Mouse (Mus musculus) thymus, adult 2 months (tissue): Measurements from ENCODE around the gene 9130230L23Rik.

Source experiments
- CTCF ChIP-seq: fragments of 200-500 bp; IDR thresholded peaks from 2 replicates; pipeline ENCODE4 v1.5.1; 2012; ENCODE audit warnings: mild to moderate bottlenecking, control low read depth, low read length, moderate library complexity, borderline replicate concordance; ENCODE audit not compliant: control insufficient read depth, poor library complexity, insufficient read depth; ENCODE audit errors: extremely low read depth
- POLR2A ChIP-seq: fragments of 200-500 bp; IDR thresholded peaks from 2 replicates; pipeline ENCODE4 v1.6.1; 2012; ENCODE audit warnings: mild to moderate bottlenecking, low read length, control low read depth, moderate library complexity; ENCODE audit not compliant: control insufficient read depth, poor library complexity, insufficient read depth; ENCODE audit errors: extremely low read depth

DNA sequence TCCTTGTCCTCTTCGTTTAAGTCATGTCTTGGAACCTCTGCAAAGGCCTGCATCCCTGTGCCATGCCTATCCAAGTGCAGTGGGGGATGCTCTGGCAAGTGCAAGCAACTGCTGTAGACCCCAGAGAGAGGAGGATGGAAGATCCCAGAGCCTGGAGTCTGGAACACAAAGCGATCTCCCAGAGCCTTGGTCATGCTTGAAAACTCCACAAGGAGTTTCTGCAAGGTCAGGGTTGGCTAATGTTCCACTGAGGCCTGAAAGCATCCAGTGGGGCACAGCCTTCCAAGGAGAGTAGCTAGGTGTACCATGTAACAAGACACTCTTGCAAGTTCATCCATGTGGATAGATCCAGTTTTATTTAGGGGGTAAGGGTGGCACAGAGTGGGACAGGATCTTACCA, 10.4 kb upstream of the 9130230L23Rik start:
- TF ChIP-seq CTCF (no peak), POLR2A (no peak)
